Mouse (Mus musculus) spleen, adult 10 weeks (tissue): ENCODE measurements around the gene Foxf2. TPM values are rescaled to one million over a fixed set of nuclear protein-coding genes. Genes with fewer than 3 reads are reported as not detected.

Experiments
- polyA plus RNA-seq: library from polyadenylated mRNA; stranded (reverse); fragments of 350-450 nt; fragmentation: Illumina TruSeq; extraction: RNeasy Lipid Tissue Mini Kit (QIAGEN cat#74804); gene quantifications from one replicate; pipeline ENCODE4 v1.2.3, GENCODE M21; 2015; ENCODE audit warnings: low replicate concordance; ENCODE audit not compliant: insufficient read depth

Gene Foxf2
- not detected for polyA plus RNA-seq

GRCm38 (mm10) chr13:31625333-31626101 lies at the start of gene Foxf2:
Foxf2 (plus strand) TSS chr13:31625816.

Other genes starting within 250 kb of the Foxf2 start
- 0.07 TPM for gene Foxq1, start 69.7 kb upstream of the Foxf2 start, polyA plus RNA-seq
- not detected for gene A530084C06Rik, start 66.5 kb upstream of the Foxf2 start, polyA plus RNA-seq
- gene Foxc1, start 180.8 kb downstream of the Foxf2 start, polyA plus RNA-seq = 0.21 TPM